32 mouse cellular contexts compared by ENCODE assay signal in genomic region chr10:13395753-13396152, GRCm38 (mm10).
"Had no signal": no experiment of that assay in that cellular context is flagged by ENCODE, and none has a peak within 500 bp of the region (broad histone marks: within the 10 kb centered on the region; RNA-seq: fewer than 3 reads in every experiment).

No protein-coding gene starts in this region.

- ATAC-seq: liver, embryonic 12.5 days; liver, postnatal 0 days; lung, postnatal 0 days; midbrain, embryonic 13.5 days; midbrain, embryonic 15.5 days; midbrain, embryonic 16.5 days had no signal

- H3K4me1 ChIP-seq: limb, embryonic 10.5 days; limb, embryonic 12.5 days; limb, embryonic 13.5 days; limb, embryonic 15.5 days; liver, embryonic 12.5 days; liver, embryonic 13.5 days; liver, embryonic 15.5 days; lung, embryonic 15.5 days; megakaryocyte, embryonic 14.5 days; midbrain, embryonic 10.5 days; midbrain, embryonic 12.5 days; midbrain, embryonic 13.5 days; midbrain, embryonic 15.5 days; neural tube, embryonic 12.5 days had no signal

- H3K27ac ChIP-seq: limb, embryonic 10.5 days; limb, embryonic 12.5 days; limb, embryonic 13.5 days; limb, embryonic 15.5 days; liver, embryonic 12.5 days; liver, embryonic 13.5 days; liver, embryonic 14.5 days; liver, embryonic 15.5 days; lung, embryonic 15.5 days; macrophage; midbrain, embryonic 10.5 days; midbrain, embryonic 12.5 days; midbrain, embryonic 13.5 days; midbrain, embryonic 15.5 days; neural tube, embryonic 12.5 days had no signal

- H3K9me3 ChIP-seq: limb, embryonic 10.5 days; limb, embryonic 12.5 days; limb, embryonic 13.5 days; limb, embryonic 15.5 days; liver, embryonic 12.5 days; liver, embryonic 13.5 days; liver, embryonic 15.5 days; lung, embryonic 15.5 days; midbrain, embryonic 10.5 days; midbrain, embryonic 12.5 days; midbrain, embryonic 13.5 days; midbrain, embryonic 15.5 days; neural tube, embryonic 12.5 days had no signal

- H3K9ac ChIP-seq: limb, embryonic 12.5 days; limb, embryonic 13.5 days; limb, embryonic 15.5 days; liver, embryonic 12.5 days; liver, embryonic 13.5 days; liver, embryonic 14.5 days; liver, embryonic 15.5 days; liver, postnatal 0 days; lung, embryonic 14.5 days; lung, embryonic 15.5 days; midbrain, embryonic 12.5 days; midbrain, embryonic 13.5 days; midbrain, embryonic 15.5 days; neural tube, embryonic 12.5 days had no signal

- H3K4me3 ChIP-seq: limb, embryonic 10.5 days; limb, embryonic 12.5 days; limb, embryonic 13.5 days; limb, embryonic 15.5 days; liver, embryonic 12.5 days; liver, embryonic 13.5 days; liver, embryonic 15.5 days; lung, embryonic 15.5 days; megakaryocyte, embryonic 14.5 days; midbrain, embryonic 10.5 days; midbrain, embryonic 12.5 days; midbrain, embryonic 13.5 days; midbrain, embryonic 15.5 days; myocyte; neural tube, embryonic 12.5 days had no signal

- DNase-seq: left cerebral cortex, postnatal 4 days; liver; liver, embryonic 13.5 days; liver, postnatal 0 days; lung, adult 18-20 months; lung, adult 2 months; lung, embryonic 14.5 days; lung, postnatal 10 days; lung, postnatal 14 days; lung, postnatal 36 days; lung, postnatal 4 days; midbrain, embryonic 14.5 days had no signal

- H3K27me3 ChIP-seq: limb, embryonic 12.5 days; limb, embryonic 13.5 days; limb, embryonic 15.5 days; liver, embryonic 12.5 days; liver, embryonic 13.5 days; liver, embryonic 15.5 days; lung, embryonic 15.5 days; megakaryocyte, embryonic 14.5 days; midbrain, embryonic 12.5 days; midbrain, embryonic 13.5 days; midbrain, embryonic 15.5 days; neural tube, embryonic 12.5 days had no signal

- H3K36me3 ChIP-seq: limb, embryonic 10.5 days; limb, embryonic 12.5 days; limb, embryonic 13.5 days; limb, embryonic 15.5 days; liver, embryonic 12.5 days; liver, embryonic 13.5 days; liver, embryonic 15.5 days; lung, embryonic 15.5 days; midbrain, embryonic 10.5 days; midbrain, embryonic 12.5 days; midbrain, embryonic 13.5 days; midbrain, embryonic 15.5 days; neural tube, embryonic 12.5 days had no signal

- H3K4me2 ChIP-seq: limb, embryonic 12.5 days; limb, embryonic 13.5 days; limb, embryonic 15.5 days; liver, embryonic 11.5 days; liver, embryonic 12.5 days; liver, embryonic 13.5 days; liver, embryonic 15.5 days; lung, embryonic 14.5 days; lung, embryonic 15.5 days; midbrain, embryonic 11.5 days; midbrain, embryonic 12.5 days; midbrain, embryonic 13.5 days; midbrain, embryonic 15.5 days; neural tube, embryonic 12.5 days had no signal
